Mouse (Mus musculus): Measurements from ENCODE around the gene Apoc3. TPM values are rescaled to one million over a fixed set of nuclear protein-coding genes. Genes with fewer than 3 reads are reported as not detected.

Gene Apoc3
- polyA plus RNA-seq, 1 experiment from 2014 or later: not detected

DNA sequence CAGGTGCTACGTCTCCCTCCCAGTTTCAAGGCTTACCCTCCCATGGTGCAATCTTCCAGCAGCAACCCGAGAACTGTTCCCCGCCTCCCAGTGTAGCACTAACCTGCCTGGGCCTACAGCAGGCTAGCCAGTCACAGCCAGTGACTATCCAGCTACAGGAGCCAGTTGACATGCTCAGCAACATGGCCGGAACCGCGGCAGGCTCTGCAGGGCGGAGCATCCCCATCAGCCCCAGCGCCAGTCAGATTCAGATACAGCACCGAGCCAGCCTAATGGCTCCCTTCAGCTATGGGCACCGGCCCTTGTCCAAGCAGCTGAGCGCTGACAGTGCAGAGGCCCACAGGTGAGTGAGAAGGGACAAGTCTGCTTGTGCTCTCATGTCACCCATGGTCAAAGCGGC is 25.0 kb downstream of the Apoc3 start:
- Histone ChIP-seq H3K4me1 (replicated peaks; ENCODE audit: control insufficient read depth, insufficient read depth, low read length) (no peaks in the 10 kb centered on the region), H3K36me3 (ENCODE audit: control insufficient read depth, insufficient read depth, low read length) (peaks cover 3% of the 10 kb centered on the region; the same call in 1 of the 2 replicates), H3K9me3 (ENCODE audit: control insufficient read depth, low read length) (no peaks in the 10 kb centered on the region), H3K27ac (ENCODE audit: low read depth, low read length) (no peak overlapping the region; the same call in 1 of the 2 replicates), H3K4me2 (ENCODE audit: low read depth, low read length, severe bottlenecking) (no peak overlapping the region), H3K27me3 (ENCODE audit: control insufficient read depth, insufficient read depth, low read length) (no peaks in the 10 kb centered on the region), H3K4me3 (ENCODE audit: low read depth, low read length) (no peak overlapping the region), H3K9ac (ENCODE audit: low read length) (no peak overlapping the region)
- no peak for ATAC-seq (replicated peaks; ENCODE audit: low FRiP score)
- WGBS: 93% methylated on average over 12 of the region's 12 CpGs
- no peak for DNase-seq (ENCODE audit: low spot score)

DNA sequence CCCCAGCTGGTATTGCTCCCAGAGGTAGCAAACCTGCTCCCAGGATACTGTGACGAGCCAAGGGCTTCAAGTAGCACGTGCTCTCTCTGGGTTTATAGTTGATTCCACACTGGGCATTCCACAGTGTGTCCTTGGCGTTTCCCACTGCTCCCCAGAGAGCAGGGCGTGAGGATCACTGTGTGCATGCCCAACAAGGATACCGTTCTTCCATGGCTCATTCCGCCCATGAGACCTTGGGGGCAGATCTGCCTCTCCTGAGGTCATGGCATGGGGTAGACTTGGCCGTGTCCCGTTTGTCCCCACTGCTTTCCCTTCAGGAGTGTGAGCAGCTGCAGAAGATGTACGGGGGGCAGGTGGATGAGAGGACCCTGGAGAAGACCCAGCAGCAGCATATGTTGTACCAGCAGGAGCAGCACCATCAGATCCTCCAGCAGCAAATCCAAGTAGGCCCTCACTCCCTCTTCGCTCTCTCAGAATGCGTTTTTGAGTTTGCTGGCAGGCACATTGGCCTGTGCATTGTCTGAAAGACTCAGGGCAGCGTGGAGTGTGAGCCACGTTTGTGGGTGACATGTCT is 26.9 kb downstream of the Apoc3 start:
- 82% methylated on average over 13 of the region's 13 CpGs for WGBS
- H3K27me3 ChIP-seq (ENCODE audit: control insufficient read depth, insufficient read depth, low read length): no peaks in the 10 kb centered on the region
- no peak overlapping the region for H3K4me3 ChIP-seq (ENCODE audit: low read depth, low read length)
- H3K4me1 ChIP-seq (replicated peaks; ENCODE audit: control insufficient read depth, insufficient read depth, low read length): no peaks in the 10 kb centered on the region
- DNase-seq (ENCODE audit: low spot score) (no peak), ATAC-seq (replicated peaks; ENCODE audit: low FRiP score) (no peak)
- no peak overlapping the region for H3K27ac ChIP-seq (ENCODE audit: low read depth, low read length)
- no peak overlapping the region for H3K4me2 ChIP-seq (ENCODE audit: low read depth, low read length, severe bottlenecking)
- no peak overlapping the region for H3K9ac ChIP-seq (ENCODE audit: low read length)
- H3K9me3 ChIP-seq (ENCODE audit: control insufficient read depth, low read length): no peaks in the 10 kb centered on the region
- H3K36me3 ChIP-seq (ENCODE audit: control insufficient read depth, insufficient read depth, low read length): peaks cover 3% of the 10 kb centered on the region; the same call in 1 of the 2 replicates

DNA sequence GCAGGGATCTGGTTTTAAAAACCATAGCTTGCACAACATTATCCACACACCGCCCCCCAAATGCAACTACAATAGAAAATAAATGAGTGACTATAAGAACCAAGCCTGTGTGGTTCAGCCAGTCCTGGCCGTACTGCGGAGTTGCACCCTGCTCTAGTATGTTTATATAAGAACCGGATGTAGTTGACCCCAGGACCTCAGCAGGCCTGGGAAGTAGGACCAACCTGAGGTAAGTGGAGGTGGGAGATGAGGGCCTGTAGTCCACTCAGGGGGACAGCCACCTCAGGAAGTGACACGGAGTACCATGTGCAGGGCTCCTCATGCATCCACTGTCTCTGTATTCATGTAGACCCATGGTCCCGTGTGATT is 28.0 kb downstream of the Apoc3 start:
- no peaks in the 10 kb centered on the region for H3K27me3 ChIP-seq (ENCODE audit: control insufficient read depth, insufficient read depth, low read length)
- H3K4me3 ChIP-seq (ENCODE audit: low read depth, low read length): no peak overlapping the region
- no peak overlapping the region for H3K9ac ChIP-seq (ENCODE audit: low read length)
- DNase-seq (ENCODE audit: low spot score) (no peak), ATAC-seq (replicated peaks; ENCODE audit: low FRiP score) (no peak)
- H3K9me3 ChIP-seq (ENCODE audit: control insufficient read depth, low read length): no peaks in the 10 kb centered on the region
- no peak overlapping the region for H3K4me2 ChIP-seq (ENCODE audit: low read depth, low read length, severe bottlenecking)
- H3K36me3 ChIP-seq (ENCODE audit: control insufficient read depth, insufficient read depth, low read length): peaks cover 3% of the 10 kb centered on the region; the same call in 1 of the 2 replicates
- no peak overlapping the region for H3K27ac ChIP-seq (ENCODE audit: low read depth, low read length)
- no peaks in the 10 kb centered on the region for H3K4me1 ChIP-seq (replicated peaks; ENCODE audit: control insufficient read depth, insufficient read depth, low read length)
- WGBS: 87% methylated on average over 6 of the region's 6 CpGs

- H3K27me3 ChIP-seq (ENCODE audit: control insufficient read depth, insufficient read depth, low read length): no peaks in the 10 kb centered on the region
- H3K4me1 ChIP-seq (replicated peaks; ENCODE audit: control insufficient read depth, insufficient read depth, low read length): no peaks in the 10 kb centered on the region
- WGBS: 90% methylated on average over 10 of the region's 10 CpGs
- H3K36me3 ChIP-seq (ENCODE audit: control insufficient read depth, insufficient read depth, low read length): peaks cover 3% of the 10 kb centered on the region; the same call in 1 of the 2 replicates
- ATAC-seq (replicated peaks; ENCODE audit: low FRiP score): no peak
- no peaks in the 10 kb centered on the region for H3K9me3 ChIP-seq (ENCODE audit: control insufficient read depth, low read length)
- no peak overlapping the region for H3K4me2 ChIP-seq (ENCODE audit: low read depth, low read length, severe bottlenecking)
- H3K9ac ChIP-seq (ENCODE audit: low read length): no peak overlapping the region
- no peak overlapping the region for H3K27ac ChIP-seq (ENCODE audit: low read depth, low read length)
- no peak overlapping the region for H3K4me3 ChIP-seq (ENCODE audit: low read depth, low read length)
- no peak for DNase-seq (ENCODE audit: low spot score)
Measured at GRCm38 (mm10) chr9:46206834-46207500, 28.5 kb downstream of the Apoc3 start.

- Histone ChIP-seq H3K4me1 (replicated peaks; ENCODE audit: control insufficient read depth, insufficient read depth, low read length) (no peaks in the 10 kb centered on the region), H3K4me2 (ENCODE audit: low read depth, low read length, severe bottlenecking) (no peak overlapping the region), H3K4me3 (ENCODE audit: low read depth, low read length) (no peak overlapping the region), H3K9ac (ENCODE audit: low read length) (no peak overlapping the region), H3K27me3 (ENCODE audit: control insufficient read depth, insufficient read depth, low read length) (no peaks in the 10 kb centered on the region), H3K9me3 (ENCODE audit: control insufficient read depth, low read length) (no peaks in the 10 kb centered on the region), H3K27ac (ENCODE audit: low read depth, low read length) (no peak overlapping the region), H3K36me3 (ENCODE audit: control insufficient read depth, insufficient read depth, low read length) (no peaks in the 10 kb centered on the region; the same call in 1 of the 2 replicates)
- no peak for ATAC-seq (replicated peaks; ENCODE audit: low FRiP score)
- 95% methylated on average over 2 of the region's 2 CpGs for WGBS
- DNase-seq (ENCODE audit: low spot score): no peak
Measured at GRCm38 (mm10) chr9:46199609-46200008, 35.8 kb downstream of the Apoc3 start.

DNA sequence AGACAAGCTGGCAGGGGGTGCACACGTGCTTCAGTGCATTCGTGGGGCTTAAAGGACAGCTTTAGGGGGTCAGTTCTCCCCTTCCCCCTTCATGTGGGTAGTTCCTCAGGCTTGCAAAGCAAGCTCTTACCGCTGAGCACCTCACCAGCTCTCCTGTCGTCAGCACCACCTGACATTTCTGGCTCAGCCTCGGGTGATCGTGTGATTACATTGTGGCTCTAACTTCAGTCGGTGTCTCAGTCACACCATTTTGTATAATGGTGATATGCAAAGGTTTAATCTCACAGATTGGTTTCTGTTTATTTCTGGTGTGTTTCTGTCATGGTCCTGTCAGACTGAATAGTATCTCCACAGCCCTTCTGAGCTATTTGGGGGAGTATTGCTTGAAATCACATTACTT is 36.5 kb downstream of the Apoc3 start:
- Histone ChIP-seq H3K27me3 (ENCODE audit: control insufficient read depth, insufficient read depth, low read length) (no peaks in the 10 kb centered on the region), H3K4me1 (replicated peaks; ENCODE audit: control insufficient read depth, insufficient read depth, low read length) (no peaks in the 10 kb centered on the region), H3K9me3 (ENCODE audit: control insufficient read depth, low read length) (no peaks in the 10 kb centered on the region), H3K4me3 (ENCODE audit: low read depth, low read length) (no peak overlapping the region), H3K9ac (ENCODE audit: low read length) (no peak overlapping the region), H3K36me3 (ENCODE audit: control insufficient read depth, insufficient read depth, low read length) (no peaks in the 10 kb centered on the region; the same call in 1 of the 2 replicates), H3K27ac (ENCODE audit: low read depth, low read length) (no peak overlapping the region), H3K4me2 (ENCODE audit: low read depth, low read length, severe bottlenecking) (no peak overlapping the region)
- DNase-seq (ENCODE audit: low spot score): no peak
- no peak for ATAC-seq (replicated peaks; ENCODE audit: low FRiP score)
- WGBS: 91% methylated on average over 7 of the region's 7 CpGs

- ATAC-seq (replicated peaks; ENCODE audit: low FRiP score): no peak
- 92% methylated on average over 9 of the region's 9 CpGs for WGBS
Measured at GRCm38 (mm10) chr9:46198461-46198860, 37.0 kb downstream of the Apoc3 start.

DNA sequence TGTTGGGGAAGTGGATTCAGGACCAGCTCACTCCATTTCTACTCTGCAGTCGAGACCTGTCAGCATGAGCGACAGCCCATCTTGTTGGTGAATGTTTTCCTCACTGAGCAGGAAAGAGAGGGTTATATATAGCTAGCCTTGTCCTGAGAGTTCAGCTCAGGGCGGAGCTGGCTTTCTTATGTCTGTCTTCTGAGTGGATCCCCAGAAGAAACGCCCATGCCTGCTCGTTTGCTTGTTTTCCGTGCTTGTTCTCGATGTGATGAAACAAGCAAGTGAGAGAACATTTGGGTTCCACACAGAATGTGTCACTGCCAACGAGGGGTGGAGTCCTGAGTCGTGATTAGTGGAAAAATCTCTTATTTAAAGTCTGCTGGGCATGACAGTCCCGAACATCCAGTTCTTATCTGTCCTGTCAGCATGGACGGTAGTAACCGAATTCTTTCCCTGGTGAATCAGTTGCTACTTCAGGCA is 38.7 kb downstream of the Apoc3 start:
- no peak for DNase-seq (ENCODE audit: low spot score)
- no peak for ATAC-seq (replicated peaks; ENCODE audit: low FRiP score)
- H3K4me1 ChIP-seq (replicated peaks; ENCODE audit: control insufficient read depth, insufficient read depth, low read length): no peaks in the 10 kb centered on the region
- H3K27me3 ChIP-seq (ENCODE audit: control insufficient read depth, insufficient read depth, low read length): no peaks in the 10 kb centered on the region
- no peak overlapping the region for H3K9ac ChIP-seq (ENCODE audit: low read length)
- H3K4me3 ChIP-seq (ENCODE audit: low read depth, low read length): no peak overlapping the region
- H3K4me2 ChIP-seq (ENCODE audit: low read depth, low read length, severe bottlenecking): no peak overlapping the region
- H3K27ac ChIP-seq (ENCODE audit: low read depth, low read length): no peak overlapping the region
- 85% methylated on average over 12 of the region's 12 CpGs for WGBS
- H3K36me3 ChIP-seq (ENCODE audit: control insufficient read depth, insufficient read depth, low read length): no peaks in the 10 kb centered on the region; the same call in 1 of the 2 replicates
- H3K9me3 ChIP-seq (ENCODE audit: control insufficient read depth, low read length): no peaks in the 10 kb centered on the region

More at GRCm38 (mm10) chr9:46198461-46198860, 37.0 kb downstream of the Apoc3 start:
- Histone ChIP-seq H3K27me3 (ENCODE audit: control insufficient read depth, insufficient read depth, low read length) (no peaks in the 10 kb centered on the region), H3K9ac (ENCODE audit: low read length) (no peak overlapping the region), H3K36me3 (ENCODE audit: control insufficient read depth, insufficient read depth, low read length) (no peaks in the 10 kb centered on the region; the same call in 1 of the 2 replicates), H3K9me3 (ENCODE audit: control insufficient read depth, low read length) (no peaks in the 10 kb centered on the region), H3K4me1 (replicated peaks; ENCODE audit: control insufficient read depth, insufficient read depth, low read length) (no peaks in the 10 kb centered on the region), H3K27ac (ENCODE audit: low read depth, low read length) (no peak overlapping the region), H3K4me2 (ENCODE audit: low read depth, low read length, severe bottlenecking) (no peak overlapping the region), H3K4me3 (ENCODE audit: low read depth, low read length) (no peak overlapping the region)
- no peak for DNase-seq (ENCODE audit: low spot score)

GRCm38 (mm10) chr9:46194809-46195208 is 40.6 kb downstream of the Apoc3 start:
- H3K9ac ChIP-seq (ENCODE audit: low read length): no peak overlapping the region

More at GRCm38 (mm10) chr9:46194809-46195208, 40.6 kb downstream of the Apoc3 start:
- Histone ChIP-seq H3K4me1 (replicated peaks; ENCODE audit: control insufficient read depth, insufficient read depth, low read length) (no peaks in the 10 kb centered on the region), H3K27ac (ENCODE audit: low read depth, low read length) (no peak overlapping the region), H3K4me2 (ENCODE audit: low read depth, low read length, severe bottlenecking) (no peak overlapping the region), H3K4me3 (ENCODE audit: low read depth, low read length) (no peak overlapping the region), H3K9me3 (ENCODE audit: control insufficient read depth, low read length) (no peaks in the 10 kb centered on the region), H3K36me3 (ENCODE audit: control insufficient read depth, insufficient read depth, low read length) (no peaks in the 10 kb centered on the region; the same call in 1 of the 2 replicates), H3K27me3 (ENCODE audit: control insufficient read depth, insufficient read depth, low read length) (no peaks in the 10 kb centered on the region)
- 91% methylated on average over 9 of the region's 9 CpGs for WGBS
- no peak for ATAC-seq (replicated peaks; ENCODE audit: low FRiP score)
- DNase-seq (ENCODE audit: low spot score): no peak

Data from forebrain, embryonic 11.5 days (tissue).